Mouse (Mus musculus): ENCODE measurements at regions not wholly inside any gene's neighbourhood (a gene's known extent, or its start where the extent isn't known, plus 50 kb on each side); places are given as distances from the start of the nearest gene placed in this dataset.

DNA sequence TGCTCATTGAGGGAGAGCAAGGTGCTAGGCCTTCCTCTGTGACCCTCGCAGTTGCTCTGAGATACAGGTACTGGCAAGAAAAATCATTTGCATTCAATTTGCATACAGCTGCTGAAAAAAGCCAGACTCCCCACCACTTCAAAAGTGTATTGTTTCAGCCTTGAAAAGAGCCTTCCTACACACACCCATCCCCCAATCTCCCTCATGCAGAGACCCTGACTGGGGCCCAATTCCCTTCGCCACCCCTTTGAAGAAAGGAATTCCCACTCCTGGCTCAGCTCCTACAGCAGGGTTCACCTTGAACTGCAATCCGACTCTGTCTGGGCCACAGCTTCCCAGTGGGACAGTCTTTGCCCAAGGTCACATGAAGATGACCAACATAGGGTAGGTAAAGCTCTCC is 248.6 kb downstream of the Mroh4 start:
- DNase-seq (ENCODE audit: low spot score) (no peak), ATAC-seq (replicated peaks; ENCODE audit: low FRiP score, low read depth) (no peak)
- no peaks in the 10 kb centered on the region for H3K9me3 ChIP-seq (replicated peaks; ENCODE audit: low read length)
- no peak overlapping the region for H3K27ac ChIP-seq
- WGBS = 21% methylated on average over 3 of the region's 3 CpGs
- H3K4me3 ChIP-seq (replicated peaks; ENCODE audit: low read depth, low read length) = no peak overlapping the region
- H3K4me2 ChIP-seq (ENCODE audit: low read length) = no peak overlapping the region
- no peak for TF ChIP-seq CTCF (IDR thresholded peaks at IDR 0.05; ENCODE audit: low read depth)
- no peaks in the 10 kb centered on the region for H3K4me1 ChIP-seq (replicated peaks; ENCODE audit: insufficient read depth, low read length)
- H3K9ac ChIP-seq (ENCODE audit: low read depth, low read length) = no peak overlapping the region
- H3K36me3 ChIP-seq (ENCODE audit: insufficient read depth, low read length) = no peaks in the 10 kb centered on the region
- no peaks in the 10 kb centered on the region for H3K27me3 ChIP-seq (ENCODE audit: insufficient read depth, low read length)

DNA sequence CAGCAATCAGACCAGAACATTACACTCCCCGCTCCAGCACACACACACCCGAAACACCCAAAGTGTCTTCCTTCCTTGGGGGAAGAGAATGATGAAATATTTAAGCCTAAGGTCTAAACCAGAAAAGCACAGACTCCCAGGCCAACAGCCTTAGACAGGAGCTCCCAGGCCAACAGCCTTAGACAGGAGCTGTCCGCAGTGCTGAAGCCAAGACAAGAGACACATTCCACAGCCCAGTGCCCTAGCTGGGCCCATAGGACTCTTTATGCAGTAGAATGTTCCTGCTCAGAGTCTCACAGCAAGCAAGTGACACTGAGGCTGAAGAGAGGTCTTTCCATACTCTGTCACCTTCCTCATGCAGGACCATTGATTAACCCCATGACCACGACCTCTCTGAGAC is 253.6 kb downstream of the Mroh4 start:
- 58% methylated on average over 4 of the region's 4 CpGs for WGBS
- Histone ChIP-seq H3K4me3 (replicated peaks; ENCODE audit: low read depth, low read length) (no peak overlapping the region), H3K9me3 (replicated peaks; ENCODE audit: low read length) (no peaks in the 10 kb centered on the region), H3K4me1 (replicated peaks; ENCODE audit: insufficient read depth, low read length) (no peaks in the 10 kb centered on the region), H3K9ac (ENCODE audit: low read depth, low read length) (no peak overlapping the region), H3K27ac (no peak overlapping the region), H3K4me2 (ENCODE audit: low read length) (no peak overlapping the region), H3K36me3 (ENCODE audit: insufficient read depth, low read length) (no peaks in the 10 kb centered on the region), H3K27me3 (ENCODE audit: insufficient read depth, low read length) (no peaks in the 10 kb centered on the region)
- DNase-seq (ENCODE audit: low spot score) = peak; percentile 76
- ATAC-seq (replicated peaks; ENCODE audit: low FRiP score, low read depth) = no peak
- no peak for TF ChIP-seq CTCF (IDR thresholded peaks at IDR 0.05; ENCODE audit: low read depth)

DNA sequence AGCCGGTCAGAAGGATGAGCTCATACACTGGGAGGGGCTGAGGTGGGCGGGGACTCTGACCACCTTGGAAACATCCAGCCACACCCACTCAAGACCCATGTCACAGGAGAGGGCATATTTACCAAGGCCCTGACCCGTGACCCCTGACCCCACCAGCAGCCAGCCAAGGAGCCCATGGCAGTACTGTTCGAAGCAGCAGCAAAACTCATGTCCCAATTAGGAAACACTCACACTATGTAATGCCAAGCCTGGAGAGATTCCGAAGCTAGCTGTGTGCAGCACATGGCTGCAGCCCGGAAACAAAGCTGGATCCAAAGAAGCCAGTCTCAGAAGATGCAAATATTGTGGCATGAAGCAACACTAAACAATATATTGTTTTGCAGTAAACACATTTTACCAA is 256.8 kb downstream of the Mroh4 start:
- DNase-seq (ENCODE audit: low spot score) (no peak), ATAC-seq (replicated peaks; ENCODE audit: low FRiP score, low read depth) (no peak)
- Histone ChIP-seq H3K9ac (ENCODE audit: low read depth, low read length) (no peak overlapping the region), H3K27me3 (ENCODE audit: insufficient read depth, low read length) (no peaks in the 10 kb centered on the region), H3K4me2 (ENCODE audit: low read length) (no peak overlapping the region), H3K4me1 (replicated peaks; ENCODE audit: insufficient read depth, low read length) (no peaks in the 10 kb centered on the region), H3K27ac (no peak overlapping the region), H3K9me3 (replicated peaks; ENCODE audit: low read length) (no peaks in the 10 kb centered on the region), H3K4me3 (replicated peaks; ENCODE audit: low read depth, low read length) (no peak overlapping the region), H3K36me3 (ENCODE audit: insufficient read depth, low read length) (no peaks in the 10 kb centered on the region)
- 79% methylated on average over 6 of the region's 6 CpGs for WGBS
- no peak for TF ChIP-seq CTCF (IDR thresholded peaks at IDR 0.05; ENCODE audit: low read depth)

DNA sequence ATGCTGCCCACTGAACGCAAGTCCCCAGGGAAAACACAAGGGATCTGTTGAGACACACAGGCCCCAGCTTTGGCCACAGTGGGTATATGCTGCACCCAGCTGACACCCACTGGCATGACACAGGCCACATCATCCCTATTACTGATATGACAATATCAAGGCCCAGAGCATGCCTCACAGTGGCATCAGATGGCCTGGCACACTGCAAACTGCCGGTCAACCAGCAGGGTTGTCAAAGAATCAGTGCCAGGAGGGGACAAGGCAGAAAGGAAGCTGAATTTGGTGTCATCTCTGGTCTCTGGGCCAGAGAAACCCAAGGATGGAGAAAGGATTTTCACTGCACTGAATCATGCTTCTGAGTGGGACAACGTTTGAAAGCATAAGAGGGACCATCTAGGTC is 266.7 kb downstream of the Mroh4 start:
- H3K9me3 ChIP-seq (replicated peaks; ENCODE audit: low read length) = no peaks in the 10 kb centered on the region
- H3K4me2 ChIP-seq (ENCODE audit: low read length) = no peak overlapping the region
- H3K27me3 ChIP-seq (ENCODE audit: insufficient read depth, low read length) = no peaks in the 10 kb centered on the region
- no peak for TF ChIP-seq CTCF (IDR thresholded peaks at IDR 0.05; ENCODE audit: low read depth)
- H3K4me3 ChIP-seq (replicated peaks; ENCODE audit: low read depth, low read length) = no peak overlapping the region
- DNase-seq (ENCODE audit: low spot score) (no peak), ATAC-seq (replicated peaks; ENCODE audit: low FRiP score, low read depth) (no peak)
- no peaks in the 10 kb centered on the region for H3K4me1 ChIP-seq (replicated peaks; ENCODE audit: insufficient read depth, low read length)
- H3K9ac ChIP-seq (ENCODE audit: low read depth, low read length) = no peak overlapping the region
- H3K36me3 ChIP-seq (ENCODE audit: insufficient read depth, low read length) = no peaks in the 10 kb centered on the region
- 61% methylated on average over 3 of the region's 3 CpGs for WGBS
- H3K27ac ChIP-seq = no peak overlapping the region

DNA sequence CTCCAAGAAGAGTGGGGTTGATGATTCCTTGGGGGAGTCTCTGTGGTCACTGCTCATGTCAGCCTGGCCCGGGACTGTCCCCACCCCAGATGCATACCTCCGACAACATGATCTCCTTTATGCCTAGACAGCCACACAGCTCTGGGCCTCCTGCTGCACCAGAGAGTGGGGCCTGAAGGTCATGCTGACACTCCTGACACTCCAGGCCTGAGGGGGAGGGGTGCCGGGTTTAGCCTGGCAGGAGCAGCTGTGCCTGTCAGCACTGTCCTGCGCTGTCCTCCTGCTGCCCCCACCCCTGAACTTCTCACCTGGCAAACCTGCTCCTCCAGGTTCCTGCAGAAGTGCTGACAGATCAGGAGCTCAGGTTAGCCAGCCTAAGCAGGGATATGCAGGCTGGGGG is 288.2 kb downstream of the Mroh4 start:
- WGBS = 25% methylated on average over 4 of the region's 4 CpGs
- DNase-seq (ENCODE audit: low spot score) = no peak
- Histone ChIP-seq H3K27me3 (ENCODE audit: insufficient read depth, low read length) (no peaks in the 10 kb centered on the region), H3K4me3 (replicated peaks; ENCODE audit: low read depth, low read length) (no peak overlapping the region), H3K9me3 (replicated peaks; ENCODE audit: low read length) (no peaks in the 10 kb centered on the region), H3K9ac (ENCODE audit: low read depth, low read length) (no peak overlapping the region), H3K4me1 (replicated peaks; ENCODE audit: insufficient read depth, low read length) (no peaks in the 10 kb centered on the region), H3K27ac (no peak overlapping the region), H3K36me3 (ENCODE audit: insufficient read depth, low read length) (no peaks in the 10 kb centered on the region), H3K4me2 (ENCODE audit: low read length) (no peak overlapping the region)
- ATAC-seq (replicated peaks; ENCODE audit: low FRiP score, low read depth) = no peak
- TF ChIP-seq CTCF (IDR thresholded peaks at IDR 0.05; ENCODE audit: low read depth) = no peak

DNA sequence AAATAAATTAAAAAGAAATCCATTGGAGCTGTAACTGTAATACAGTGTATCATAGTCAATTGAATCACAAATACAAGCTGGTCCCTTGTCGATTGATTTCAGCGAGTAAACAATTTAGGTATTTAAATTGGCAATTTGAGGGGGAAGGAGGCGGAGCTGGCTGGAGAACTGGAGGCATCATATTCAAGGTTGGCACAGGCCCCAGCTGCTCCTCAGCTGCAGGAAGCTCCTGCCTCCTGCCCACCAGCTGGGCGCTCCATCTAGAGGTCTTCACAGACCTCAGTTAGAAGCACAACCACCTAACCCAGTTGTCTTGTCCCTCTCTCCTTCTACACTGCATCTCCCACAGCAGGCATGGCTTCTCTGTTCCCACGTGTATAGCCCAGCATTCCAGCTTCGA is 292.6 kb downstream of the Mroh4 start:
- 74% methylated on average over 6 of the region's 6 CpGs for WGBS
- no peak for ATAC-seq (replicated peaks; ENCODE audit: low FRiP score, low read depth)

DNA sequence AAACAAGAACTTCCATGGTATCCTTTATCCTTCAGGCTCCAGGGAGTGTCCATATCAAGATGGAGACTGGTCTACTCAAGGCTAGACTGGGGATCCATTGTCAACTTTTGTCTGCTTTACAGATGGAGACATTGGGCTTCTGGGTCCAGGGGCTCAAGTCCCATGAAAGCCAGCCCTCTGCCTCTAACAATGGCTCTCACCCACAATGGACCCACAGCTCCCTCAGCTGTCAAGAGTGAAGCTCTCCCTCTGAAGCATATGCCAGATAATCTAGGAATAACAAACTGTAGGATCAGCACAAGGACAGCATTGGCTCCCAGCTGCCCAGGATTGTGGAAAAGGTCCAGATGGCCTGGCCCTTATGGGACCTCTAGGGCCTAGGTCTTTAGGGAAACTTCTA is 302.3 kb downstream of the Mroh4 start:
- H3K36me3 ChIP-seq (ENCODE audit: insufficient read depth, low read length) = no peaks in the 10 kb centered on the region
- H3K27me3 ChIP-seq (ENCODE audit: insufficient read depth, low read length) = no peaks in the 10 kb centered on the region
- no peak overlapping the region for H3K27ac ChIP-seq
- no peak for ATAC-seq (replicated peaks; ENCODE audit: low FRiP score, low read depth)
- H3K4me2 ChIP-seq (ENCODE audit: low read length) = no peak overlapping the region
- no peak for DNase-seq (ENCODE audit: low spot score)
- TF ChIP-seq CTCF (IDR thresholded peaks at IDR 0.05; ENCODE audit: low read depth) = no peak
- no peak overlapping the region for H3K9ac ChIP-seq (ENCODE audit: low read depth, low read length)
- H3K9me3 ChIP-seq (replicated peaks; ENCODE audit: low read length) = no peaks in the 10 kb centered on the region
- H3K4me1 ChIP-seq (replicated peaks; ENCODE audit: insufficient read depth, low read length) = no peaks in the 10 kb centered on the region
- no peak overlapping the region for H3K4me3 ChIP-seq (replicated peaks; ENCODE audit: low read depth, low read length)

More for the DNA sequence above, 292.6 kb downstream of the Mroh4 start:
- Histone ChIP-seq H3K36me3 (ENCODE audit: insufficient read depth, low read length) (no peaks in the 10 kb centered on the region), H3K9ac (ENCODE audit: low read depth, low read length) (no peak overlapping the region), H3K4me3 (replicated peaks; ENCODE audit: low read depth, low read length) (no peak overlapping the region), H3K27me3 (ENCODE audit: insufficient read depth, low read length) (no peaks in the 10 kb centered on the region), H3K4me1 (replicated peaks; ENCODE audit: insufficient read depth, low read length) (no peaks in the 10 kb centered on the region), H3K4me2 (ENCODE audit: low read length) (no peak overlapping the region), H3K9me3 (replicated peaks; ENCODE audit: low read length) (no peaks in the 10 kb centered on the region), H3K27ac (no peak overlapping the region)
- TF ChIP-seq CTCF (IDR thresholded peaks at IDR 0.05; ENCODE audit: low read depth) = no peak
- no peak for DNase-seq (ENCODE audit: low spot score)
